Mouse (Mus musculus): Measurements from ENCODE around the gene Meox1.

- TF ChIP-seq GATA1 (IDR thresholded peaks at IDR 0.05; ENCODE audit: low read depth, low read length) = no peak
- no peak for TF ChIP-seq NELFE (IDR thresholded peaks at IDR 0.05; ENCODE audit: low read depth, low read length)
- TF ChIP-seq MEF2A (IDR thresholded peaks at IDR 0.05; ENCODE audit: extremely low read depth, insufficient replicate concordance, low read depth, low read length, poor library complexity, severe bottlenecking) = no peak
- TF ChIP-seq TBP (IDR thresholded peaks at IDR 0.05; ENCODE audit: low read depth, low read length) = no peak
- no peak for TF ChIP-seq MAZ (IDR thresholded peaks at IDR 0.05; ENCODE audit: low read depth, low read length)
- no peak for TF ChIP-seq MAX (IDR thresholded peaks at IDR 0.05; ENCODE audit: low read length)
- TF ChIP-seq USF1 (IDR thresholded peaks at IDR 0.05; ENCODE audit: low read depth, low read length) = no peak
- no peak for TF ChIP-seq CTCF (IDR thresholded peaks at IDR 0.05 in 2 of 3, conservative IDR thresholded peaks at IDR 0.05 in 1 of 3; ENCODE audit: control insufficient read depth in 1 of 3, insufficient read depth in 1 of 3, low read depth in 2 of 3, low read length in 3 of 3, poor library complexity in 1 of 3, severe bottlenecking in 1 of 3)
- no peak for TF ChIP-seq POLR2AphosphoS5 (IDR thresholded peaks at IDR 0.05; ENCODE audit: borderline replicate concordance, low read depth, low read length)
These were observed 51.4 kb downstream of the Meox1 start for GRCm38 (mm10) chr11:101842773-101843163.
